Mouse (Mus musculus) CH12F3 (cell line): ENCODE results near the gene Zfyve28.

ENCODE experiments used
- in situ Hi-C: fragments of 300-500 bp; cut with MboI; formaldehyde crosslinking; loops from 2 replicates; pipeline ENCODE4 v1.14.3; 2020; ENCODE audit warnings: low sequenced_read_pairs

Gene Zfyve28

GRCm38 (mm10) chr5:34287001-34287837 lies 1.0 kb downstream of the Zfyve28 start:
- in situ Hi-C loops: no loop called here

- in situ Hi-C loops: no loop called here
These were observed 1.7 kb downstream of the Zfyve28 start for GRCm38 (mm10) chr5:34286516-34286915.

- in situ Hi-C loops: no loop called here
These were observed 3.0 kb downstream of the Zfyve28 start for GRCm38 (mm10) chr5:34285285-34285684.

GRCm38 (mm10) chr5:34284156-34284750 lies 4.0 kb downstream of the Zfyve28 start:
- in situ Hi-C loops: no loop called here

- in situ Hi-C loops: no loop called here
These were observed 4.9 kb downstream of the Zfyve28 start for GRCm38 (mm10) chr5:34283355-34283754.

- in situ Hi-C loops: no loop called here
These were observed 7.3 kb downstream of the Zfyve28 start for GRCm38 (mm10) chr5:34280976-34281375.

GRCm38 (mm10) chr5:34279214-34279613 lies 9.0 kb downstream of the Zfyve28 start:
- in situ Hi-C loops: no loop called here

- in situ Hi-C loops: no loop called here
These were observed 10.2 kb downstream of the Zfyve28 start for GRCm38 (mm10) chr5:34278058-34278457.

- in situ Hi-C loops: no loop called here
These were observed 11.5 kb downstream of the Zfyve28 start for GRCm38 (mm10) chr5:34276746-34277145.

GRCm38 (mm10) chr5:34276191-34276590 lies 12.1 kb downstream of the Zfyve28 start:
- in situ Hi-C loops: no loop called here

GRCm38 (mm10) chr5:34274676-34275293 lies 13.5 kb downstream of the Zfyve28 start:
- in situ Hi-C loops: no loop called here

- in situ Hi-C loops: no loop called here
These were observed 14.0 kb downstream of the Zfyve28 start for GRCm38 (mm10) chr5:34274268-34274667.

GRCm38 (mm10) chr5:34273251-34273681 lies 15.0 kb downstream of the Zfyve28 start:
- in situ Hi-C loops: no loop called here

- in situ Hi-C loops: no loop called here
These were observed 16.5 kb downstream of the Zfyve28 start for GRCm38 (mm10) chr5:34271743-34272142.

GRCm38 (mm10) chr5:34269921-34270465 lies 18.3 kb downstream of the Zfyve28 start:
- in situ Hi-C loops: no loop called here

GRCm38 (mm10) chr5:34269197-34269920 lies 18.9 kb downstream of the Zfyve28 start:
- in situ Hi-C loops: no loop called here

- in situ Hi-C loops: no loop called here
These were observed 22.2 kb downstream of the Zfyve28 start for GRCm38 (mm10) chr5:34266065-34266464.

- in situ Hi-C loops: no loop called here
These were observed 29.0 kb downstream of the Zfyve28 start for GRCm38 (mm10) chr5:34259172-34259816.

- in situ Hi-C loops: no loop called here
These were observed 33.1 kb downstream of the Zfyve28 start for GRCm38 (mm10) chr5:34255189-34255588.

- in situ Hi-C loops: loop anchor here (5.0 kb wide), 1 partner anchor 37 kb away; no protein-coding TSS in a partner anchor
These were observed 33.9 kb downstream of the Zfyve28 start for GRCm38 (mm10) chr5:34254309-34254708.
